Mouse (Mus musculus): ENCODE measurements around the gene Rhox2a.
"Not testable (repeated sequence)": the region's sequence is repeated elsewhere in the genome, so short reads cannot be mapped to it uniquely, and the experiment has no call there.

Gene Rhox2a

DNA sequence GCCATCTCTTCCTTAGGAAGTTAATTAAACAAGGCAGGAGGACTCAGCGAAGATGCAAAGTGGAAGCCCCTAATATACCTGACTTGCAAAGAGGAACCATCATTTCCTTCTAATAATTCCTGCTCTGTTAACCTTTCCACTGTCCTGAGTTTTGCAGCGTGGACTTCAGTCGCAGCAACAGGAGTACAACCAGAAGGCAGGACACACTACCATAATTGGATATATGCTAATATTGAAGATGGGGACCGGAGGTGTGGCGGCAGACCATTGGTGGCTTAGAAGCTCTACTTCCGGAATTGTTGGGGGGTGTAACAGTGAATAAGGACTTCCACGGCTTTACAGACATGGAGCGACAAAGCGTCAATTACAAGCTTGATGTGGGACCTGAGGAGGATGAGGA is at the start of gene Rhox2a:
TSS of gene Rhox2a (plus strand) at position 301 of the 400 bp plus-strand sequence.
- DNase-seq, result not testable (repeated sequence)

- DNase-seq, result no peak
Measured at GRCm38 (mm10) chrX:37198676-37199075, 46.1 kb upstream of the Rhox2a start.

GRCm38 (mm10) chrX:37210941-37211340 is 33.8 kb upstream of the Rhox2a start, which contains the start of gene Gm9:
Gene Gm9 (minus strand): TSS chrX:37211041.
- DNase-seq, result no peak

- not testable (repeated sequence) for DNase-seq
Measured at GRCm38 (mm10) chrX:37222158-37222557, 22.6 kb upstream of the Rhox2a start, which contains the start of gene Rhox1. Gene Rhox1 (minus strand): TSS chrX:37222258.

- DNase-seq, result not testable (repeated sequence)
Measured at GRCm38 (mm10) chrX:37249619-37250018, 4.8 kb downstream of the Rhox2a start, which contains the start of gene Rhox3a. Gene Rhox3a (plus strand): TSS chrX:37249919.

DNA sequence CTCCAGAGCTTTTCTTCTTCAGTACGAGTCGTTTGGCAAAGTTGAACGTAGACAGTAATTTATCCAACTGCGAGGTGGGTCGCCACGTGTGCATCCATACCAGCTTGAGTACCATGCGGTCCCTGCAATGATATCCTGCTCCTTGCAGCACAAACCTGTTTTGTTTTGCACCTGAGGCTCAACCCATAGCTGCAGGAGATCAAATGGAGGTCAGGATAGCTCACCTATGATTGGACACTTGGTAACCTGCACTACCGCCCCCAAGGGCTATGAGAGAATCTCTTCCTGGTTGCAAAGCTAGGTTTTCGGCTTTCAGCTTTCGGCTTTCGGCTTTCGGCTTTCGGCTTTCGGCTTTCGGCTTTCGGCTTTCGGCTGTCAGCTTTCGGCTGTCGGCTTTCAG is 20.3 kb downstream of the Rhox2a start, which contains the start of gene Rhox4a:
TSS of gene Rhox4a (plus strand) at position 301 of the 400 bp plus-strand sequence.
- DNase-seq, result not testable (repeated sequence)
